Mouse (Mus musculus): ENCODE measurements around the gene Vgf. TPM values are rescaled to one million over a fixed set of nuclear protein-coding genes. Genes with fewer than 3 reads are reported as not detected.
A peak's percentile ranks its signal among the peaks of the same experiment; 100 is the strongest.

Vgf gene
- polyA plus RNA-seq, 1 experiment from 2014 or later: 4.8 TPM

GRCm38 (mm10) chr5:137036211-137036610 is 10.0 kb downstream of the Vgf start:
- Histone ChIP-seq H3K4me1 (ENCODE audit: control insufficient read depth, insufficient read depth, low read length) (peaks cover 10% of the 10 kb centered on the region), H3K9ac (replicated peaks; ENCODE audit: low read length) (no peak overlapping the region), H3K4me3 (replicated peaks; ENCODE audit: low read depth, low read length) (no peak overlapping the region), H3K9me3 (ENCODE audit: control insufficient read depth, low read length) (no peaks in the 10 kb centered on the region), H3K27me3 (ENCODE audit: control insufficient read depth, insufficient read depth, low read length) (peaks cover 6% of the 10 kb centered on the region), H3K36me3 (ENCODE audit: control insufficient read depth, insufficient read depth, low read length) (peaks cover 56% of the 10 kb centered on the region), H3K27ac (replicated peaks; ENCODE audit: low read depth, low read length) (no peak overlapping the region), H3K4me2 (ENCODE audit: low read length) (no peak overlapping the region)
- WGBS: 90% methylated on average over 13 of the region's 13 CpGs
- no peak for ATAC-seq (ENCODE audit: low FRiP score, low TSS enrichment)
- no peak for DNase-seq

GRCm38 (mm10) chr5:137039453-137039852 is 13.3 kb downstream of the Vgf start:
- ATAC-seq (ENCODE audit: low FRiP score, low TSS enrichment): no peak
- no peak overlapping the region for H3K27ac ChIP-seq (replicated peaks; ENCODE audit: low read depth, low read length)
- WGBS: 94% methylated on average over 10 of the region's 10 CpGs

GRCm38 (mm10) chr5:137041442-137041841 is 15.2 kb downstream of the Vgf start:
- no peak overlapping the region for H3K27ac ChIP-seq (replicated peaks; ENCODE audit: low read depth, low read length)
- peaks cover 55% of the 10 kb centered on the region for H3K36me3 ChIP-seq (ENCODE audit: control insufficient read depth, insufficient read depth, low read length)
- ATAC-seq (ENCODE audit: low FRiP score, low TSS enrichment) (no peak), DNase-seq (no peak)
- no peak overlapping the region for H3K4me3 ChIP-seq (replicated peaks; ENCODE audit: low read depth, low read length)
- peaks cover 10% of the 10 kb centered on the region for H3K4me1 ChIP-seq (ENCODE audit: control insufficient read depth, insufficient read depth, low read length)
- no peaks in the 10 kb centered on the region for H3K9me3 ChIP-seq (ENCODE audit: control insufficient read depth, low read length)
- no peak overlapping the region for H3K9ac ChIP-seq (replicated peaks; ENCODE audit: low read length)
- WGBS: 84% methylated on average over 10 of the region's 10 CpGs
- H3K4me2 ChIP-seq (ENCODE audit: low read length): no peak overlapping the region
- no peaks in the 10 kb centered on the region for H3K27me3 ChIP-seq (ENCODE audit: control insufficient read depth, insufficient read depth, low read length)

More at GRCm38 (mm10) chr5:137039453-137039852, 13.3 kb downstream of the Vgf start:
- Histone ChIP-seq H3K9me3 (ENCODE audit: control insufficient read depth, low read length) (no peaks in the 10 kb centered on the region), H3K36me3 (ENCODE audit: control insufficient read depth, insufficient read depth, low read length) (peaks cover 70% of the 10 kb centered on the region), H3K9ac (replicated peaks; ENCODE audit: low read length) (no peak overlapping the region), H3K4me3 (replicated peaks; ENCODE audit: low read depth, low read length) (no peak overlapping the region), H3K27me3 (ENCODE audit: control insufficient read depth, insufficient read depth, low read length) (no peaks in the 10 kb centered on the region), H3K4me2 (ENCODE audit: low read length) (no peak overlapping the region), H3K4me1 (ENCODE audit: control insufficient read depth, insufficient read depth, low read length) (no peaks in the 10 kb centered on the region)
- no peak for DNase-seq

- Histone ChIP-seq H3K9me3 (ENCODE audit: control insufficient read depth, low read length) (no peaks in the 10 kb centered on the region), H3K27ac (replicated peaks; ENCODE audit: low read depth, low read length) (no peak overlapping the region), H3K4me1 (ENCODE audit: control insufficient read depth, insufficient read depth, low read length) (peaks cover 17% of the 10 kb centered on the region), H3K4me3 (replicated peaks; ENCODE audit: low read depth, low read length) (no peak overlapping the region), H3K4me2 (ENCODE audit: low read length) (no peak overlapping the region), H3K27me3 (ENCODE audit: control insufficient read depth, insufficient read depth, low read length) (no peaks in the 10 kb centered on the region), H3K9ac (replicated peaks; ENCODE audit: low read length) (no peak overlapping the region), H3K36me3 (ENCODE audit: control insufficient read depth, insufficient read depth, low read length) (peaks cover 29% of the 10 kb centered on the region)
- no peak for DNase-seq
- no peak for ATAC-seq (ENCODE audit: low FRiP score, low TSS enrichment)
- 96% methylated on average over 7 of the region's 7 CpGs for WGBS
Observed at GRCm38 (mm10) chr5:137043997-137044396, 17.8 kb downstream of the Vgf start.

- 1% methylated on average over 48 of the region's 48 CpGs for WGBS
- Histone ChIP-seq H3K27me3 (ENCODE audit: control insufficient read depth, insufficient read depth, low read length) (no peaks in the 10 kb centered on the region), H3K4me1 (ENCODE audit: control insufficient read depth, insufficient read depth, low read length) (peaks cover 17% of the 10 kb centered on the region), H3K4me3 (replicated peaks; ENCODE audit: low read depth, low read length) (peak within 1 kb of the TSS; percentile 69), H3K9ac (replicated peaks; ENCODE audit: low read length) (peak within 1 kb of the TSS; percentile 77), H3K4me2 (ENCODE audit: low read length) (peak within 1 kb of the TSS; percentile 86), H3K36me3 (ENCODE audit: control insufficient read depth, insufficient read depth, low read length) (peaks cover 15% of the 10 kb centered on the region), H3K27ac (replicated peaks; ENCODE audit: low read depth, low read length) (peak within 1 kb of the TSS; percentile 85), H3K9me3 (ENCODE audit: control insufficient read depth, low read length) (no peaks in the 10 kb centered on the region)
- DNase-seq (peak; percentile 100), ATAC-seq (ENCODE audit: low FRiP score, low TSS enrichment) (peak; percentile 93)
Observed at GRCm38 (mm10) chr5:137045402-137046323, 19.5 kb downstream of the Vgf start, which contains the start of gene Ap1s1. Ap1s1 (minus strand) TSS chr5:137046135.

GRCm38 (mm10) chr5:137046324-137046718 is 20.1 kb downstream of the Vgf start:
- Histone ChIP-seq H3K4me1 (ENCODE audit: control insufficient read depth, insufficient read depth, low read length) (peaks cover 17% of the 10 kb centered on the region), H3K9me3 (ENCODE audit: control insufficient read depth, low read length) (no peaks in the 10 kb centered on the region), H3K27me3 (ENCODE audit: control insufficient read depth, insufficient read depth, low read length) (no peaks in the 10 kb centered on the region), H3K4me2 (ENCODE audit: low read length) (peak overlapping the region; percentile 86), H3K4me3 (replicated peaks; ENCODE audit: low read depth, low read length) (peak overlapping the region; percentile 69; the same call in 1 of the 2 replicates), H3K9ac (replicated peaks; ENCODE audit: low read length) (no peak overlapping the region), H3K27ac (replicated peaks; ENCODE audit: low read depth, low read length) (peak overlapping the region; percentile 79), H3K36me3 (ENCODE audit: control insufficient read depth, insufficient read depth, low read length) (peaks cover 14% of the 10 kb centered on the region)
- WGBS: 15% methylated on average over 5 of the region's 5 CpGs
- ATAC-seq (ENCODE audit: low FRiP score, low TSS enrichment) (peak; percentile 25; the same call in 1 of the 2 replicates), DNase-seq (no peak)

- no peak overlapping the region for H3K4me3 ChIP-seq (replicated peaks; ENCODE audit: low read depth, low read length)
- peaks cover 7% of the 10 kb centered on the region for H3K36me3 ChIP-seq (ENCODE audit: control insufficient read depth, insufficient read depth, low read length)
- H3K9ac ChIP-seq (replicated peaks; ENCODE audit: low read length): no peak overlapping the region
- no peaks in the 10 kb centered on the region for H3K27me3 ChIP-seq (ENCODE audit: control insufficient read depth, insufficient read depth, low read length)
- no peak overlapping the region for H3K4me2 ChIP-seq (ENCODE audit: low read length)
- no peaks in the 10 kb centered on the region for H3K9me3 ChIP-seq (ENCODE audit: control insufficient read depth, low read length)
- DNase-seq: no peak
- no peak for ATAC-seq (ENCODE audit: low FRiP score, low TSS enrichment)
- 0 out of 2 replicates have a peak overlapping the region, but pooled peaks have one; percentile 28 for H3K27ac ChIP-seq (replicated peaks; ENCODE audit: low read depth, low read length)
- H3K4me1 ChIP-seq (ENCODE audit: control insufficient read depth, insufficient read depth, low read length): peaks cover 17% of the 10 kb centered on the region
Observed at GRCm38 (mm10) chr5:137046991-137047390, 20.8 kb downstream of the Vgf start.

GRCm38 (mm10) chr5:137051125-137051524 is 24.9 kb downstream of the Vgf start:
- Histone ChIP-seq H3K4me1 (ENCODE audit: control insufficient read depth, insufficient read depth, low read length) (peaks cover 10% of the 10 kb centered on the region), H3K9me3 (ENCODE audit: control insufficient read depth, low read length) (no peaks in the 10 kb centered on the region), H3K4me2 (ENCODE audit: low read length) (no peak overlapping the region), H3K36me3 (ENCODE audit: control insufficient read depth, insufficient read depth, low read length) (no peaks in the 10 kb centered on the region), H3K27me3 (ENCODE audit: control insufficient read depth, insufficient read depth, low read length) (no peaks in the 10 kb centered on the region), H3K9ac (replicated peaks; ENCODE audit: low read length) (no peak overlapping the region), H3K4me3 (replicated peaks; ENCODE audit: low read depth, low read length) (no peak overlapping the region), H3K27ac (replicated peaks; ENCODE audit: low read depth, low read length) (no peak overlapping the region)
- ATAC-seq (ENCODE audit: low FRiP score, low TSS enrichment) (no peak), DNase-seq (no peak)
- 68% methylated on average over 6 of the region's 6 CpGs for WGBS
